Mouse (Mus musculus) CH12F3 (cell line): Measurements from ENCODE around the gene Adgrf5.
"Not testable (repeated sequence)": the region's sequence is repeated elsewhere in the genome, so short reads cannot be mapped to it uniquely, and the experiment has no call there.

Source experiments
- in situ Hi-C: fragments of 300-500 bp; cut with MboI; formaldehyde crosslinking; loops from 2 replicates; pipeline ENCODE4 v1.14.3; 2020; ENCODE audit warnings: low sequenced_read_pairs

Gene Adgrf5

DNA sequence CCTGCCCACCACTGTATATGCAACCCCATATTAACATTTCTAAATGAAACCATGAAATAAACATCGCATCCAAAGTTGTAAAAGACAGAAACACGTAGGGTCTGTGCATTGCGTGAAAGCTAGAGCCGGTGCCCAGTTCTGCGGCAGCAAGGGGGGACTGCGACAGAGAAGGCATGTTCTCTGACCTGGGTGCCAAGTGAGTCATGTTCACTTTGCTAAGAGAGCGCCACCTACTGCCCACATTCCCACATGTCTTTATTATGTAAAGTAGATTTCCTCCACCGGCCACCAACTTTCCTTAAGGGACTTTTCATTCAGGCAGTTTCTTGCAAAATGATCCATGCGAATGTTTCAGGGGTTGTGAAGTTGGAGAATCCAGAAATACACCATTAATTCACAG is 98.3 kb downstream of the Adgrf5 start:
- in situ Hi-C loops, result no loop called here

DNA sequence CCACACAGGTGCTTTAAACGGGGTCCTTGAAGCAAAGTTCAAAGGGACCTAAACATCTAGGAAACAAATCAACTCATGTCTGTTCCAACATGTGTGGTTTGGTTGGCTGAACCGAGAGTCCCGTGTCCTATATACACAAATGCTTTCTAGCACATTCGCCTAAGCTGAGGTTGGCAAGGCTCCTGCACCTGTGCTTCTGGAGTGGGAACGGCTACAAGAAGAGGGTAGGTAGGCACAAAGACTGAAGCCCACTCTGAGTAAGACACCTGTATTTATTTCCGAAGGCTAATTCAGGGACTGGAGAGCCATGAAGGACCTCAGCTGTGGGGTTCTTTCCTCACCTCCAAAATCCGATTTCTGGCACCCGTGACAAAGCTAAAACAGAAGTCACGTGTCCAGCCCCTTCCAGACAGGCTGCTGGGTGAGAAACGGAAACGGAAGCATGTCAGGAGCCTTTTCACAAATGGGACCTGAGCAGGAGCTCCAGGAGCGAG is 99.5 kb downstream of the Adgrf5 start:
- in situ Hi-C loops, result no loop called here

DNA sequence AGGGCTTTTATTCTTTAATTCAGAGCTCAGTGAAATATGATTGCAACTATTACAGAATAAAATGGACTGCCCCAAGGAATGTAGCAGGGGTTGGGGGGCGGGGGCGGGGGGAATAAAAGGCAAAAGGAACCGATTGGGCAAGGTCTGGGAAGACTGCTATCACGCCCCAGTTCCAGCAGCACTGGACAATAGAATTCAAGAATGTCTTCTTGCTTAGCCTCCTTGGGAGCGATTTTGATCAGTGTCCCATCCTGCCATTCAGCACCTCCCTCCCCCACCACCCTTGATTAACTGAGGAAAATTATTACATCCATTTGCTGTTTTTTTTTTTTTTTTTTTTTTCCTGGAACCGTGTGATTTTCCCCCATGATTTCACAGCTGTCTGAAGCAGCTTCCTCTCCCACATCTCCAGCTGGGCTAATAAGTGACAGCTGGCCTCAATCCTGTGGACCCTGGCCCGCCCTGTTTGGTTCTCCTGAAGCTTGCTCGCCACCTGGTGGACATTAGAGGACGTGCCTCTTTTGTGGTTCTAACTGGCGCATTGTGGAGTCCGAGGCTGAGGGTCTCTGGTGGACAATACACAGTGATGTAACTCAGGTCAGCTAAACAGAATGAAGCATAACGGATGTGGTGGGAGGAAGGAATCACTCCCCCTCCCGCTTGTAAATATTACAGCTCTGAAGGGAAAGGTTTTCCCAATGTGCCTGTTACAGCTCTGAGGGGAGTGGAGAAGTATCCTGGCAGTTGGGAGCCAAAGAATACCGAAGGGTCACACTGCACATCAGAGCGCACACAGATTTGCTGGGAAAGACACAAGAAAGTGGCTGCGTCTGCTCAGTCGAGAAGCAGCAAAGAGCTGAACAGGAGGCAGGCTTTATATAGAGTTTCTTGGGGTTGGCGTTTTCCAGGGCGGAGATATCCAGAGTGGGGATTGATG is 100.3 kb downstream of the Adgrf5 start:
- in situ Hi-C loops, result no loop called here

DNA sequence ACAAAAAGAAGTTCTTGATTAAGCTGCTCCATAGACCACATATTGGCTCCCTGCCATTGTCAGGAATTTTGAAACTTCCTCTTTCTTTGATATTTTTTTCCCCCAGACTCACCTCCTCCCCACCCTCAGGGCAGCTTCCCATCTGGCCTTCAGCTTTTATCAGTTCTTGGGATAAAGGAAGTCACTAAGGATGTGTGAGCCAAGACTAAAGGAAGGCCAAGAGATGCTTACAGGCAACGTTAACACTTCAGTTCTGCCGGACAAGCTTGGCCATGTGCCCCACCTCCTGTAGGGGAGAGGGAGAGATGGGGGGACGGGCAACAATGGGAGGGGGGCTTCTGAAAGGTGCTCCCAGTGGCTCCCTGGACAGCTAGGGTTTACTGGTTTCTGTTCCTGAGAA is 109.8 kb downstream of the Adgrf5 start:
- in situ Hi-C loops, result no loop called here

DNA sequence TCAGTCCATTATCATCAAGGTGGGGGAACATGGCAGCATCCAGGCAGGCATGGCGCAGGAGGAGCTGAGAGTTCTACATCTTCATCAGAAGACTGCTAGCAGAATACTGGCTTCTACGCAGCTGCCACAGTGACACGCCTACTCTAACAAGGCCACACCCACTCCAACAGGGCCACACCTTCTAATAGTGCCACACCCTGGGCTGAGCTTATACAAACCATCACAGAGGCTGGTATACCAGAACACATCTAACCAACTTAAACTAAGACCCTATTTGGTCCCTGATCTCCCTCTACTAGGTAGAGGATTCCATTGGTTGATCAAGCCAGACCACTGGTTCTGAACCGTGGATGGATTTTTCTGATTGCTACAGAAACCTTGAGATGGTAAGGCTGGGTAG is 112.3 kb downstream of the Adgrf5 start:
- in situ Hi-C loops, result no loop called here

DNA sequence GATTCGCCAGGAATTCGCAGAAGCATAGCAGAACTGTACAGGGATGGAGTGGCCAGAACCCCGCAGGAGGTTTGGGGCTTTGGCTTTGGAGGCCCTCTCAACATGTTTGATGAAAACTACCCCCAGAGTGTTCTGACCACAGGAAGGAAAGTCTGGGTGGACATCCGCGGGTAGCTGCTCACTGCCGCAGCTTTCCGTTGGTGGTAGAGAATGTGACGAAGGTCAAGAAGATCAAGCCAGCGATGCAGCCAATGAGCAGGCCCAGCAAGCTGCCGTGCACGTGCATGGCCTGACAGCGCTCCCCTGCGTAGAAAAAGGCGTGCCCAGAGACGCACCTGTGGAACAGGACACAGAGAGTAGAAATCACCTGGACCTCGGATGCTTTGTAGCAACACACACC is 114.5 kb downstream of the Adgrf5 start:
- in situ Hi-C loops, result no loop called here

DNA sequence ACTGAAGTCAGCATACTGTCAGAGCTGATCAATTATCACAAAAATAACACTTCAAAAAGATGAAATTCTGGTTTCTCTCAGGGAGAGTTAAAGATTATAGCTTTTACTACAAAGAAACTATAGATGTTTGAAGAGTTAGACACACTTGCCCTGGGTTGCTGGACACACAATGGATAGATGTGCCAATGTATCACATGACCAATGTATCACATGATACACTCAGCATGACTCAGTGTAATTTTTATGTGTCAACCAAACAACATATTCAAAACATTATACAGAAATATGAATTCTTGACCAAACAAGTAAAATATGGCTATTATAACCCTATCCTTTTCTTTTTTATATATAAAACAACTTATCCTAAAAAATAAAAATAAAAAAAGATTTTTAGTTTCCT is 117.4 kb downstream of the Adgrf5 start:
- in situ Hi-C loops, result no loop called here

DNA sequence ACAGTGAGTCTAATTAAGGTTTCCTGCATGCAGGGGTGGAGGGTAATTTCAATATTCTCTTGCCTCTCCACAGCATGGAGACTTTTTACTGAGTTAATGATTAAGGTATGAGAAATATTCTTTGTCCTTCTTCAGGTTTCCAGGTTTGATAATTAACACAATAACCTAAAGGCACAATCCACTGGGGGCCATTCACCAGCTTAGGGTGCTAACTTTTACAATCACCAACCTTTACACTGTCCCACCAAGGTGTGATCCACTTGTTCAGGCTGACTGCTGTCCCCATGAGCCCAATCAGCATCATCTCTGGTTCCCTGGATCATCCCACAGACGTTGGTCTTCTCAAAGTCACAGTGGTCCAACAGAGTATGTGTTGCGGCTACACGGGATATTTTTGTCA is 125.7 kb downstream of the Adgrf5 start:
- in situ Hi-C loops, result no loop called here

DNA sequence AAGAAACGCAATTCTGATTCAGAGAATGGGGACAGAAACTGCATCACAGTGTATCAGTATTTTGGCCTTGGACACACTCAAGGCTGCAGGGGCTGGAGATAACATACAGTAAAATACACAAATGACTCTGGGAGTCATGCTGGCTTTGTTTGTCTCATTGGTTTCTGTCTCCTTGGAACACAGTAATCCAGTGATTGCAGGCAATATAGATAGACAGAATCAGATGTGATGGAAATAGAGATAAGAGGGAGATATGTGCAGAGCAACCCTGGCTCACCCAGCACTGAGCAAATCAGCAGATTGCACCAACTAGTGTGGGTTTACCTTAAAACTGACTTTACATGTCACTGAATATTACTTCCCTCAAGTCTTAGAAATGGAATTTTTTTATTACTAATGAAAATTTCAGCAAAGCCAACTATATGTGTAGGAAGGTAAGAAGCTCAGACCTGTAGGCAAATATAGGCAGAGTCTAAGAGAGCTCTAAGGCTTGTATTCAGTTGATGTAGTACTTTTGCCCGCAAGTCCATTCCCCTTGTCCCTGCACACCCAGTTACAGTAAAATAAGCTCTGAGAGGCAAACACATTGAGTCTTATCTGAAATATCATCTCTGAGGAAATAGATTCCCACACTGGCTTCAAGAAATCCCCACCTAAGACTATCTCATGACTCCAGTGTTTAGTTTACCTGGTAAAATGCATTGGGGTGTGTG is 128.3 kb downstream of the Adgrf5 start:
- in situ Hi-C loops, result no loop called here

DNA sequence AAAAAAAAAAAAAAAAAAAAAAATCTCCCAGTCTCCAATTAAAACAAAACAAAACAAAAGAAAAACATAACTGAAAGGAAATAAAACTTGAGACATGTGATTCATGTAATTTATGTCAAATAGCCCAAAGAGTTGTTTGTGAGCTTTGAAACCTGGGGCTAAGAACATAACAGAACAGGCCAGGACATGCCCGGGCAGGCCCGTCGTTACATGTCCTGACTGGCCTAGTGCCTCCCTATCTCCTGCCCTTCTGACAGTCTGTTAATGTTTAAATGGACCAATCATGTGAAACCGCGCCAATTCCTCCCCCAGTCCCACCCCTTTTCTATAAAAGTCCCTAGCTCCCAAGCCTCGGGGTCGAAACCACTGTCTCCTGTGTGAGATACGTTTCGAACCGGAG is 130.1 kb downstream of the Adgrf5 start:
- in situ Hi-C loops, result not testable (repeated sequence)

DNA sequence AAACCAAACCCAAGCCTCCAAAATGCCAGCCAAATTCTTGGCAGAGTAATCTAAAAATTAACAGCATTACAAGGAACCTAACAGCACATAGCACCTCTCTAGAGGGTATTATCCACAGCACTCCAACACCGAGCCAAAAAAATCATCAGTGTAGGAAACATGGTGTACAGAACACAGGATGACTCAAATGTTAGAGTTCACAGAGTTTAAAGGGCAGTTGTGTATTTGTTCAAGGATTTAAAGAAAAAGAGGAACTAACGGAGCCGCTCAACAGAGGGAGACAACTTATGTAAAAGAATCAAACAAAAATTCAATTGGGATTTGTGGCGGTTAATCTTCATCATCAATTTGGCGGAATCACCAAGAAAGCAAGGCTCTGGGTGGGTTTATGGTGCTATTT is 135.3 kb downstream of the Adgrf5 start:
- in situ Hi-C loops, result no loop called here

DNA sequence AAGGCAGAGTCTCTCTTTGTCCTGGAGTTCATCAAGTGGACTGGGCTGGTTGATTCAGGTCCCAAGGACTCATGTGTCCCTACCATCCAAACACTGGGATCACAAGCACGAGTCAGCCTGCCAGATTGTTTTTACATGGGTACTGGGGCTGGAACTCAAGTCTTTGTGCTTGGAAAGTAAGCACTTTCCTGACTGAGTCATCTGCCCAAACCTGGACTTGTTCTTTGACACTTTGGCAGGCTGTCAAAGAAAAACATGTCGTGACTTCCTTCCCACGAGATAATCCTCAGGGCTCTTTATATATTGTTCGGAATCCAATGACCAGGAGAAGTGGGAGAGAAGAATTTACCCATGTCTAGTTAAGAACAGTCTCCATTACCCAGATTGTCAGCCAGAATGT is 137.3 kb downstream of the Adgrf5 start:
- in situ Hi-C loops, result no loop called here

DNA sequence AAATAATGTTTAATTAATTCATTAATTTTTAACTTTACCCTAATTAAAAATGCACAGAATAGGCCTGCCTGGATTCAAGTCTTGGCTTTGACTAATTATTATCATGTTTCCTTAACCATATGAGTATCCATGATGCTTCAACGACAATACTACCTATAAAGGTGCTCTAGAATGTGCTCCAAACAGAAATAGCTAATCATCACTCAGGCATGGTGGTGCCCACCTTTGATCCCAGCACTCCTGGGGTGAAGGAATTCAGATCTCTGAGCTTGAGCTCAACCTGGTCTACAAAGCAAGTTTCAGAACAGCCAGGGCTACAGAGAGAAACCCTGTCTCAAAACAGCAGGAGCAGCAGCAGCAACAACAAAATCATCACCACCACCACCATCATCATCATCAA is 140.3 kb downstream of the Adgrf5 start:
- in situ Hi-C loops, result no loop called here

DNA sequence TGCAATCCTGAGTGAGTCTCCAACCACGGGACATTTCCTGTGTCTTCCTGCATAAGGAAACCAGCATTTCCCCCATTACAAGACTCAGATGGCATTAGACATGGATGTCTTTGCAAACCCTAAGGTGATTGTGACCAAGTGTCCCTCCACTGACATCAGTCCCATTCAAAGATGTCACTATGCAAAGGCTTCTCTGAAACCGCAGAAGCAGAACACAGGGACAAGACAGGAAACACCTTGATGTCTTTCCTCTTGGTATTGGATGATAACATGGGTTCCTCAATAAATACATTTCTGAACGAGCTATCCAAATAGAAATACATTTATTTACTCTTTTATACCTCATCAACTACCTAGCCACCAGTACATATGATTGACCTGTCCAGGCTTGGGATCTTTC is 141.0 kb downstream of the Adgrf5 start:
- in situ Hi-C loops, result no loop called here

DNA sequence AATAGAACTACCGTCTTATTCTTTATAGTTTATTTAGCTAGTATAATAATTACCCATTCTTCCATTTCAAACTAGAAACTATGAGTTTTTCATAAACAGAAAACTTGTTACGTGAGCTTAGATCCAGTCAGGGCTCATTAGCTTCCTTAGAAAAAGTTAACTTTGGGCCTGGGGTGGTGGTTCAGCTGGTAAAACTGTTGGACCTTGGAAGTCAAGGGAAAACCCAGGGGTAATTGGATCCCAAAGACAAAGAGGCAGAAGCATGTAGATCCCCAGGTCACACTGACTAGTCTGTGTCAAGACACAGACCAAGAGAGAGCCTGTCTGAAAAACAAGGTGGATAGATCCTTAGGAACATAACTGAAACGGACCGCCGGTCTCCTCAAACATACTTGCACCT is 141.4 kb downstream of the Adgrf5 start:
- in situ Hi-C loops, result no loop called here

DNA sequence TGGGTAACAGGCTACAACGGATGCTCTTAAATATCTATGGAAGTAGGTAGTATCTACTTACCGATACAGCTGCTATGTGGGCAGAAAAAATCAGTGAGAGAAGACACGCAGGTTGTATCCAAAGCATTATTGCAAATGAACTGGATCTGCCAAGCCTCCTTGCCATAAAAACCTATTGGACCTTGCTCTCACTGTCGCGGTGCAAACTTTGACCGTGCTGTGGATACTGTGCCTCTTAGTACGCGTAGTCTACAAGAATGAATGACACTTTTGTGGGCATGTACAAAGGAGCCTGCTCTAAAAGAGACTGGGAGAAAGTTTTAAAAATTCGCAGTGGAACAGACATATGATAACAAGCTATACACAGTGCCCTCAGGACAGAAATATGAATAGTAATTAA is 142.3 kb downstream of the Adgrf5 start, which contains the start of gene Mep1a:
Gene Mep1a (minus strand): TSS at position 221 of the 400 bp plus-strand sequence.
- in situ Hi-C loops, result no loop called here

DNA sequence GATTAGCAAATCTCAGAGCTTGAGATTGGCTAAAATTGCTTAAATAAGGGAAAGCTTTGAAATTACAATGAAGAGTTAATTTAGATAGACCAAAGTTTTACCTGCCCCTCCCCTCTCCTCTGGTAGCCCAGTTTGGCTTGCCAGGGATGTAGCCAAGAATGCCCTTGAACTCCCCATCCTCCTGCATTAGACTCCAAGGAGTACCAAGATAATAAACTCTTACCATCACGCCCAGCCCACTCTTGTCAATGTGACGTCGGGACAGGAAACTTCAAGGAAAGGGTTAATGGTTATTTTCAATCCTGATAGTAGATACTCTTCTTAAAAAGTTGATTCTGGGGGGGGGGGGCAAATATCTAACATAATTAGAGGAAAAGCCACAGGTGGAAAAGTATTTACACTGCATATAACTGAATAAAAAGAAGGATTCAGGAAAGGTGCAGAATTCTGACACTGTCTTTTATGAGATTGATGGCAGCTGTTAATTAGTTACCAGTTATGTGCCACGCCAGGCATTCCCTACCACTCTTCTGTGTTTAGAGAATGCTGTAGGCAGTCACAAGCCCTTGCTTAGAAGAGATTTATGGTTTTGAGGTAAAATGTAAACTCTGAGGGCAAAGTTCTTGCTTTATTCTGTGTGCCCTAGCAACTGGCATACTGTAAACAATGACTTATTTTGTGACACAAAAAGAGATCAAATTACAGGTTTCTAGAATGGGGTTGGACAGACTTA is 143.8 kb downstream of the Adgrf5 start:
- in situ Hi-C loops, result no loop called here

DNA sequence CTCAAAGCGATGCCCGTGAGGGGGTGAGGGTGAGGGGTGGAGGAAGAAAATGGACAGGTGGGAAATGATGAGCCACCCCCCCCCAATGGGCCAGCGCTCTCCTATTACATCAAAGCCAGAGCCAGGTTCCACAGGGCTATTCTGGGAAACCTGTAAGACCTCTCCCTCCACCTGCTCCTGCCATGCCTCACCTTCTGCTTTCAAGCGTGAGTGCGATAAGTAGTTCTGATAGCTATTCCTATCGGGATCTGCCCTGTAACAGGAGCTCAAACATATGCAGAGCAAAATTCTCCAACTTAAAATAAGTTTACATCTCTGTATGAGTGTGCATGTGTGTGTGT is 144.3 kb downstream of the Adgrf5 start:
- in situ Hi-C loops, result no loop called here
